Mouse (Mus musculus) heart, adult 9 months (tissue): Measurements from ENCODE around the gene Kat7.

Experiments
- DNase-seq, 2 experiments: peaks; one replicate each; pipeline ENCODE4 v3.0.0; 2022; ENCODE audit warnings: low spot score in 2 of 2

Kat7 gene

DNA sequence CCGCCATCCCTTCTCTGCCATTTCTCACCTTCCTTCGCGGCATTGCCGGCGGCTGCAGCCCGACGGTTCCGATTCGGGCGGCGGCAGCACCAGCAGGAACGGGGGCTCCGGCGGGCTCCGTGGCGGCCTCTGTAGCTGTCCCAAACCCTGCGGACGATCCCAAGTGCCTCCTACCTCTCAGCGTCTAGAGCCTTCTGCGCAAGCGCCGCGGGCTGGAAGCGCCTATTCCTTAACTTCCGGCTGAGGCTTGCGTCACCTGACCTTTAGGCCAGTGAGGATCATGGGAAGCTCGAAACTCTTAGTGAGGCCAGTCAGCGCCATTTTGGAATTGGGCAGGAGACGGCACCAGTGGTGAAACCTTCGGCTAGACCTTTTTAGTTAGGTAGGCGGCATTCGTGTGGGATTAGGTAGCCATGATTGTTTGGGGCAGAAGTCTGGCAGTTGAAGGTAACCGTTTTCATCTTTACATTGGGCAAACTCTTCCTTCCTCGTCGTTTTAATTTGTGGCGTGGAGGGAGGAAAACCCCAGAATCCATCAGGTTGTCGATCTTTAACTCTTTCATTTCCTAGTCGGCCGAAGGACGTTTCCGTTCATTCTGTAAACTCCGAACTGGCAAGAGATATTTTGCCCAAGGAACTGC is at the start of gene Kat7:
Gene Kat7 (minus strand): TSS at position 240 of the 641 bp plus-strand sequence.
- DNase-seq, result peak; percentile 99

DNA sequence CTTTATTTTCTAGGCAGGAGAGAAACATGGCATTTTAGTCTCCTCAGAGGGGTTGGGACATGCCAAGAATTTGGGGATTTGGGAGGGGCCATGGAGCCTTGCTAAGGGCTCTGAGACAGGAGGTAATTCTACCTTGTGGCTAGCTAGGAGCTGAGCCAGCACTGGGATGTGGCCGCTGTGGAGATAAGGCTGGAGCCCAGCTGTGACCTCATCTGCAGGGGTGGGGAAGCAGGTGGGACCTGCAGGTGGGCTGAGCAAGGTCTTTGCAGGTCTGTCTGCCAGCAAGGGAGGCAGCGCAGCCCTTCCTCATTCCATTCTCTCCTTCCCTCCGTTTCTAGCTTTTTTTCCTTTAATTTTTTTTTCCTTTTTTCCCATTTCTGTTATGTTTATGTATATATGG is 48.2 kb upstream of the Kat7 start:
- DNase-seq, result no peak

DNA sequence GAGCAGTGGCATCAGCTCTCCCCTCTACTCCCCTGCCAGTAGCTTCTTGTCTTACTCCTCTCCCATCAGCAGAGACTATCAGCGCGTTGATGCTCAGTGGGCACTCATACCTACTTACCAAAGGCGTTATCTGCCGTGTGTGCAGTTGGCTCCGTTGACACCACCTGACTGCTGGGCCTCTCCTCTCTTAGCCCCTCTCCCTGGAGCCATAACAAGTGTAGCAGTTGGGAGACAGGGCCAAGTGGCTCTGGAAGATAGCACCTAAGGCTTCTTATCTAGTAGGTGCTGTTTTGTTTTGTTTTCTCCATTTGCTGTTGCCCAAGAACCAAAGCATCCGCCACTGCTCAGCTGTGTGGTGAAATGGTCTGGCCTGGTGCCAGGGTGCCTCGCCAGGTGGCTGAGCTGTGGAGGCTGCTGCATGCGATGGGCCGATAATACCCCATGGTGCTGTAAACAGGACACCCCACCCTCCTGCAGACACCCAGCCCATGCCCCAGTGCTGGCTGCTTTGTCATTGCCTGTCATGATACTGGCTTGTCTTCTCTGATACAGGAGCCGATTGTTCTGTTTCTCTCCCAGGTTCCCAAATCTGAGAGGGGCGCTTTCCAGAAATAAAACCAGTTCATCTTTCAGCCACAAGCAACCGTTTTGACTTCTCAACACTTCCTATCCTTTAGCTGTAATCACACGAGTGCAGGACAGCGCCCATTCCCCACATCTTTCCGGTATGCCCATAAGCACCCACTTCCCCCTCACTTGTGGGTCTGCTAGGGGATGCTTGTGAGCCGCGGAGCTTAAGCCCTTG is 46.6 kb upstream of the Kat7 start:
- peak; percentile 57 to 63 for DNase-seq

DNA sequence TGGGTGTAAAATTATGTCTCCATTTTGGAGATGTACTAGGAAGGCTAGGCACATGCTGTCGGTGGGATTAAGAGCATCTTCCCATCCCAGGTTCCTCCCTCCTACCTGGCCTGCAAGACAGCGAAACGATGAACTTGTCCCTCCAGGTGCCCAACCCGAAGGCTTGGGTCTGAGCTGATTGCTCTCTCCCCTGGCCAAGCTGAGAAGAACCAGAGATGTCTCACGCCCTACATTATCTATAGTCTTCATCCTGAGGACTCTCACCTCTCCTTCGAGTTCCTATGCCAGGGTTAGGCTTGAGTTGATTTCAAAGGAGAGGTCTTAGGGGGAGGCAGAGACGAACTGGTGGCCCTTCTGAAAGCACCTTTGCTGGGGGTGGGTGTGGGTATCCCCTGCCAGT is 46.0 kb upstream of the Kat7 start:
- no peak for DNase-seq

DNA sequence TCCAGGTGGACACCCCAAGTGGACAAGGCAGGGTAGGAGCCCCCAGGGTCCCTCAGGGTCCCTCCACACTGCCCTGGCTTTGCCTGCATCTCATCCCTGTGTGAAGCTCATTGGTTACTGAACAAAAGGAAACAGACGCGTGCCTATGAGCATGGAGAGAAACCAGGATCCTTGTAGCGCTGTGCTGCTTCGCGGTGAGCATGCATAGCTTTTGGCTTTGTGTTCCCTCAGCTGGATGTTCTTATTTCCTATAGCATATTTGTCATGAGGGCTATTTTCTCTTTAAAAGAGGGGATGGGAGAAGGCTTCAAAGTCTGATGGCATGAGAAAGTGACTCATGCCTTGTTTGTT is 45.6 kb upstream of the Kat7 start:
- DNase-seq, result no peak

DNA sequence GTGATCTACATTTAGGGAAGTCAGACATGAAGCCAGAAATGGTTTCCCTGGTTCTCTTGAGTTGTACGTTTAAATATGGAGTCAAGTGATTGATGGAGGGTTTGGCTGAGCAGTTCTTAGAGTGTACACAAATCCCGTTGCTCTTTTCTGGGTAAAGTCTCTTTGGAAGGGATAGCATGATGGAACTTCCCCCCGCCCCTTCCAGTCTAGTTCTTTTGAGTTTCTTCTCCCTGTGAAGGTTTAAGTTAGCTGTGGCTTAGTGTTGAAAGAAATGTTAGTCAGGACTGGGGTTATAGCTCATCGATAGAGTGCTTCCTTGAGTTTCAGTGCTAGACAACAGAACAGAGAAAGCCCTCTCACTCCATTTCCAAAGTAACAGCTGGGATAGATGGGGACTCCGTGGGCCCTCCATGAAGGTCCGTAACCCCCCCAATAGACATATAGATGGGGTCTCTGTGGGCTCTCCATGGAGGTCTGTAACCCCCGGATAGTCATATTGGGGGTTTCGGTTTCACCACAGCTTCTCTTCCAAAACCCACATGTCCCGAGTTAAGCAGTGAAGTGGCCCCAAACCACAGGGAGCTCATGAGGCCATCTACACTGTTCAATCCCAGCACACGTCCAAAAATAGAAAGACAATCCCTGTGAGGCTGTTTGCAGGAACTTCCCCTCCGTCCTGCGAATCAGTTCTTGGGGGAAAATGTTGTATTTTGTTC is 45.1 kb upstream of the Kat7 start:
- no peak for DNase-seq

DNA sequence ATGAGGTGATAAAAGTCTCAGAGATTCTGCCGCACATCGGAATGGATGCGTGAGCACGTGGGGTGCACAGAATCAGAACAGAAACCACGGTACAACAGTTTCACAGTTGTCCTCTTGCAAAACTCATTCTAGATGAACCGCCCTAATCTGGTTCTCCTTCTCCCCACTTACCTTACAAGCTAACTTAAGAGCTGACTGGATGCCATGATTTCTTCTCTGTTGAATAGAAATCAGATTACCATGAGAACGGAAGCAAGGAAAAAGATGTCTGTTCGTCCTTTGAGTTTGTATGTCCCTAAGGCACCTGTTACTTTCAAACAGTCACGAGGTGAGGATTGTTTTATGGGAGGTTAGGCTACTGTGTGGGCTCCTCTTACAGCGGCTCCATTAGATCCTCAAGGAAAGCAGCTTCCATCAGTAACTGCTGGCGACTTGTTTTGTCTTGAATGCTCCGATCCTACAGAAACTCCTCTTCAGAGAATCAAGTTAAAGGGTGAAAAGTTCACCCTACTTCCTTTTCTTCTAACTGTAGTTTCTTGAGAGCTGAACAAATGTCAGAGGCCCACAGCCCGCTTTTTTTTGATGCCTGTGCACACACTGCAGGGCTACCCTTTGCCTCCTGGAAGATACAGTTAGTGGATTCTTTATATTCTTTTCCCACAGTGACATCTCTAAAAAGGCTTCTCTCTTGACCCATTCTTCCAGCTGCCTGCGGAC is 44.3 kb upstream of the Kat7 start:
- DNase-seq, result no peak

DNA sequence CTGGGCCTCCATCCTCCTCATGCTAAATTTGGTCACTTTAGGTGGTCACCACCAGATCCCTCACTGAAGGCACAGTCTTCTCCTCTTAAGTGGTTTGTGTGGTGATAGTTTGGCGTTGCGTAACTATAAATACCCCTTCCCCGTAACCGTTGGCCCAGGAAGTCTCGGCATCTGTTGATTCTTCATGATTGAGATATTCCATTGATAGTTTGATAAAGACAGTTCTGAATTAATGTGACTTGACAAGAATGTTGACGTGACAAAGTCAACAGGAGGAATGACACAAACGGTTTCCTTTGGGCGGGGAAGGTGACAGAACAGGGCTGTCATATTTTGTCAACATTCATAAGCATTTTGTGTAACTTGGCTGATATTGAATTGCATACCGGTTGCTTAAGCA is 43.2 kb upstream of the Kat7 start:
- DNase-seq, result no peak

DNA sequence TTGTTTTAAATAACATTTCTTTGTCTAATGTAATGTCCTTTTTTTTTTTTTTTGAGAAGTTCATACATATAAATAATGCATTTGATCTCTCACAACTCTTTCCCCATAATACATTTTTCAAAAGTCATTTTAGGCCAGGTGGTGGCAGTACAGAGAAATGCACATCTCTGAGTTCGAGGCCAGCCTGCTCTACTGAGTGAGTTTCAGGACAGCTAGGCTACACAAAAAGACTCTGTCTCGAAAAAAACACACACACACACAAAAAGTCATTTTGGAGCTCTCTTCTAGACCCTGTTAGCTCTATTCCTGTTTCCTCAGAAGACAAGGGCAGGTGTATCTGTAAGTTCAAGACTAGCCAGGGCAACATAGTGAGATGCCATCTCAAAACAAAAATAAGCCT is 42.6 kb upstream of the Kat7 start:
- no peak for DNase-seq

DNA sequence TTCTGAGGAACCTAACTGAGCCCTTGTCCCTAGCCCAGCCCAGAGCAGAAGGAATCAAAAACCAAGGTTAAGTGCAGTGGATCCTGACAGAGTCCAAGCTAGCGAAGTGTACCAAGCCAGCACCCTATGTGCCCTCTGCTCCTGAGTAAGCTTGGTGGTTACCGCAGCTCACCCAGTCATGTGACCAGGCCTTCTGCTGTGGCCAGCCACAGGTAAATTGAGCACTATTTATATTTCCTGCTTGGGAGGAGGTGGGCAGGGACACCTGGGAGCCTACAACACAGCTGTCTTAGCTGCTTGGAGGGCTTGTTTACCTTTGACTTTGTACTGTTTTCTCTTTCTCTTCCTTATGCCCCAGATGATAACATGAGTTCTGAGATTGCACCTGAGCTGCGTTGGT is 40.9 kb upstream of the Kat7 start:
- no peak for DNase-seq

DNA sequence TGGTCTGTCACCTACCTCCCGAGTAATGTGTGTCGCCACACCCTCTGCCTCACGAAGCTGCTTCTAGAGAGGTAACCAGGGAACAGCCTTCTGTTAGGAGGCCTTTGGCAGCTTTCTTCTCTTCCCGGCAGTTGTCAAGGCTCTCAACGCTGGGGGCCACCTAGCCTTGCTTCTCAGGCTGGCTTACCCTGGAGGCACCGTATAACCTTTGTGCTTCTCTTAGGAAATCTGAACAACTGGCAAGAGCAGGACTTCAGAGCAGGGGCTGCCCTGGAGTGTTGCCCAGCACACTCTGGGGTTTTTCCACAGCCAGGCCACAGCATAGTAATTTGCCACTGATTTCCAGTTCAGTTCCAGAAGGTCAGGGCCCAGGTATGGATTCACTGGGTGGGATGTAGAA is 40.2 kb upstream of the Kat7 start:
- DNase-seq, result no peak

DNA sequence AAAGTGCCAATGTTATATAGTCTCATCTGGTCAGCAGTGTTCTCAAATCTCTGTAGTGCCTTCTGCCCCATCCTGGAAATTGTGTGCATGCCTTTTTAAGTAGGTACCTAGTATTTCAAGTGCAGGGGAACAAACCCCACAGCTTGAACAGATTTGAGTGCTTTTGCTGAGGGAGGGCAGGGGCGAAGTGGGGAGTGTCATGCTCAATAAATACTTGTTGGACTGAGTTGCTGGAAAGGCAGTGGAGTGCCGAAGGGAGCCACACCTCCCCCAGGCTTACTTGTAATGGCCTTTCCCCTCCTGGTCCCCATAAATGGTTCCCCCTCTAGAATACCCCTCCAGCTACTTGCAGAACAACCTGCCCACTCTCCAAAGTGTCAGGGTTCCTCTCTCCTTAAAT is 34.1 kb upstream of the Kat7 start:
- DNase-seq, result no peak

DNA sequence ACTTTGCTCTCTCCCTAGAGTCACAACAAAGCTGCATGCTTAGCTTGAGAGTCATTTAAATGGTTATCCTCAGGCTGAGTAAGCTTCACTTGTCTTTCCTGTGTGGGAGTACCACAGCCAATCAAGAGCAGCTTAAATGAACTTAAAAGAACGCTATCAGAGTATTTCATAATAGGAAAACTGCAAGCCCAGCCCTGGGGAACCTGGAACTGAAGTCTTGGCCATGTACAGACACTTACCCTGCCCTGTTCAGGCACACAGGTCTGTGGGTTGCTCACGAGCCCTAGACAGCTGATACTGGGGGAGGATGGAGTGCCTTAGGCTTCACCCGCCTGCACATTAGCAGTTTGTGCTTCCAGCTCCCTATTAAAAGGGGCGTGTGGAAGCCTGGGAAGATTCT is 33.1 kb upstream of the Kat7 start:
- DNase-seq, result no peak

DNA sequence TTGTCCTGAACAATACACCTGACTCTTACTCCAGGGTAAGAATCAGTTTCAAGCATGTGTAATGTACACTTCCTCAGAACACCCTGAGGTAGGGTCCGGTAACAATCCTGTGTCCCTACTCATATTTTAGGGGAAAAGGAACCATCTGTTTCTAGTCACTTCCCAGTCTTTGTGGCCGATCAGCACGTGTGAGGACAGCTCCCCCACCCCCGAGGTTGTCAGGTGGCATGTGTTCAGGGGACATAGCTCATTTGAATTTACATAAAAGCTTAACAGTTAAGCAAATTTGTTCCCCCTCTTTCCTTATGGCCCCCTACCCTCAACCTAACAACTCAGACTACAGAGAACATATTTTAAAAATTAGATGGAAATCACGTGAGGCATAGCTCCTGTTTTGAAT is 30.6 kb upstream of the Kat7 start:
- no peak for DNase-seq

DNA sequence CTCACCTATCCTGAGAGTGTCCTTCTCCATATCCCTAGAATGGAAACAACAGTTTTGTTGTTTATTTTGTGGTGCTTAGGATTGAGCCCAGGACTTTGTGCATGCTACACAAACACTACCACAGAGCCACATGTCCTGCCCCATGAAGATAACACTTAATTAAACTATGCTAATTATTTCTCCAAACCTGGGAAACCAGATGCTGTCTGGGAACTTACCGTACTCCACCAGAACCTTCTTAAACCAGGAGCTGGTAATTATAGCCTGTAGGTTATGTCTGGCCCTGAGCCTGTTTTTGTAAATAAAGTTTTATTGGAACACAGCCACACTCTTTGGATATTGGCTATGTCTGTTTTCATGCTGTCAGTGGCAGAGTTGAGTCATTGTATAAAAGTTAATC is 30.2 kb upstream of the Kat7 start:
- DNase-seq, result no peak

DNA sequence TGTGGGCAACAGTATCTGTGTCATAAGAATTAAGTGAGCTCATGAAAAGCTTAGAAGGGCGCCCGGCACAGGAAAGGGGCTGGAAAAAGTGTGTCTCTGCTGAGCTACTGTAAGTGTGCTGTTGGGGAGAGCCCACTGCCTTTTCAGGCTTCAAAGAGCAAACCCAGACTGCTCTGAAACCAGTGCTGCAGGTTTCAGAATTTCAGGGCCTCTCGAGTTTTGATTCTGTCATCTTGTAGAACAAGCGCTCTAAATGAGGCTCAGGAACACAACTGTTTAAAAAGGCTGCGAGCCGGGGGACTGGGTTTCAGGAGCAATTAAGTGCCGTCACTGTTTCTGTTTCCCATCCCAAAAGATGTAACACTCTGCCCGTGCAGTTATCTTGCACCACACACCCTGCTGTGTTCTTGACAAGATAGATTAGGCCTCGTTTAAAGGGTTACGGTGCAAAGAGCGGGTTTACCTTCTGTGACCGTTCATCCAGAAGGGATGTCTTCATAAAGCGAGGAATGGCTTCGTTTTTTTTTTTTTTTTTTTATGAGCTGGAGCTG is 29.5 kb upstream of the Kat7 start:
- no peak for DNase-seq

DNA sequence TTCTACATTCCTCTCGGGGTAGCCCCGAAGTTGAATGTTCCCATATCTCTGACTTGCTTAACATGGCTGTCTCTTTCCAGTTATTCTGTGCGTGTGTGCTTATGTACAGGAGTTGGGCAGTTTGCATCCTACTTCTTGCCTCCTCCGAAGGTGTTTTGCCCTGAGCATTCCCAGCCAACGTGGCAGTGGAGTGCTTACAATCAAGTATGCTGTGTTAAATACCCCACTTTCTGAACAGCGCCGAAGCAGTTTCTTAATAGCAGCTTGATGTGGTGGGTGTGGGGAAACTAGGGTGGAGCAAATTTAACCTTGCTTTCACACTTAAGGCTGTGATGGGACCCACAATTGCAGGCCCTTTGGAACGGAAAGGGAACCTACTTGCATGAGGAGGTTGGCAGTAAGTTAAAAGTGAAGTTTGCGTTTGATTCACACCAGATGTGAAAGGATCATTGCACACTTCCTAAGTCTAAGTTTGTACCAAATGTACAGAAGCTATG is 27.8 kb upstream of the Kat7 start:
- no peak for DNase-seq

DNA sequence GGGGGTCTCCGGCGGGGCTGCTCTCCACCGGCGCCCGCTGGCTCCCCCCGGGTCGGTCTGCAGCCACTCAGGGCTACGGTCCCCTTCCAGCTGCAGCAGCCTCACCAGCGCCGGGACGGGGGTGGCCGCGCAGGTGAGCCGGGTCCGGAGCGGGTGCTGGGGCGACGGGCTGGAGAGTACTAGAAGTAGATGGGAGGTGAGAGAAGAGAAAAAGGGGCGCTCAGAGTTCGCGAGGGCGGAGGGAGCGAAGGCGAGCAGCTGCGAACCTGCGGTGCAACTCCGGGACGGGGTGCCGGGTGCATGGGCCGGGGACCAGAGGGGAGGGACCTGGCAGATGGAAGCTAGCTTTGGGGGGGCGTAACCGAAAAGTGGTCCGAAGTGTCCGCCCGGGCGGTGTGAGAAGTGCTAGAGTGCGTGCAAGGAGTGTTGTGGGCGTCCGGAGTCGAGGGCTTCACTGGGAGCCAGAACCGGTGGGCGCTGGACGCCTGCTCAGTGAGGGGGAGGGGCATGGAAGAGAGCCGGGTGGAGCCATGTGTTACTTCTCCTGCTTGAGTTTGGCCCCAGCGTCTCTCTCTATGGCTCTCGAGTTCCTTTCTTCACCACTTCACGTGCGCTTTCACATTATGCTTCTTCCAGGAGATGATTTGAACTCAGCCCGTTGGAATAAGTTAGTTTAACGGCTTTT is 27.2 kb upstream of the Kat7 start:
- peak; percentile 69 to 72 for DNase-seq

DNA sequence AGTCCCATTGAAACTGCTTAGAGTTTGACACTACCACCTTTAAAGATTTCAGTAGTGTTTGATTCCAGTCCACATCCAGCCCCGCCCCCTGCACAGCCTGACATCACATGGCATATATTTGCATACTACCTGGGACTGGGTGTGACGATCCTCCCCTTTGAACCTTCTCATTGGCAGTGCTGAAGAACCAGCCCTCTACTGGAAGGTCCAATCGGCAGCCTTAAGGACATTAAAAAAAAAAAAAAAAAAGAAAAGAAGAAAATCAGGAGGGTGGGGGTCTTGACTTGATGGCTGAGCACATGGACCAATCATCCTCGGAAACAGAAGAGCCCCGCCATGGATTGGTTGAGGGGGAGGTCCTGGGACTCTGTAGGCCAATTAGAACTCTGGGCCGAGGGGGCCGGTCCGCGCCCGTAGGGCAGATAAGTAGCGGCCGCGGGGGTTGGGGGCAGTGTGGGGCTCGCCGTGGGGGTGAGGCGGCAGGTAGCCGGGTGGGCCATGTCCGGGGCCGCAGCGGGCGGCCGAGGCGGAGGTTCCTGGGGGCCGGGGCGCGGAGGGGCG is 26.6 kb upstream of the Kat7 start, which contains the start of gene Fam117a:
Gene Fam117a (plus strand): TSS at position 451 of the 561 bp plus-strand sequence.
- DNase-seq, result peak; percentile 85 to 92

DNA sequence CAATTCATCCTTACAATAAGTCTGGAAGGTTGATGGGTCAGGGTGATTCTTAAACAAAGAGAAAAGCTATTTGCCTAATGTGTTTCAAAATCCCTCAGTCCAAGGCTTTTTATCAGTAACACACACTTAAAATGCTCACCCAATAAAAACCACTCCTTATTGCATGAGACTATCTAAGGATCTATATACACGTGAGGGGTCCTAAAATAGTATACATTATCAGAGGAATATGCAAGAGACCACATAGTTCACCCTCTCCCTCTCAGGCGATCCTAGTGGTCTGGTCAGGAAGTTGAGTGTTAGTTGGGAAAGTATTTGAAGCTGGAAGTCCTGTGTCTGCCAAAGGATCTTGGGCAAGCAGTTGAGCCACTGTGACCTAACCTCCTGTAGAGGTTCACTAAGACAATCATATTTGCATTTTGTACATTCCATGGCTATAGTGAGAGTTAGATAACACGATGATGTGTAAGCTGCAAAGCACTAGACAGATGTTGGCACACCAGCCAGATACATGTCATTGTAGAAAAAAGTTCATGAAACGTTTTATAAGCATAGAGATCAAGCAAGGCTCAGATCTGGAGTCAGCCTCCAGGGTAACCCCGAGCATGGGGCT is 24.5 kb upstream of the Kat7 start:
- DNase-seq, result no peak
